Mouse (Mus musculus) lung, postnatal 0 days (tissue): ENCODE measurements around the gene A030014E15Rik. TPM values are rescaled to one million over a fixed set of nuclear protein-coding genes. Genes with fewer than 3 reads are reported as not detected.

ENCODE experiments used
- ATAC-seq: fragments of 200-750 bp; cut with Nextera tagmentation; 2 replicates; pipeline ENCODE4 v1.8.0; 2017; ENCODE audit warnings: moderate library complexity
- DNase-seq: peaks from one replicate; pipeline ENCODE4 v3.0.0-alpha.2; 2016; ENCODE audit warnings: low spot score
- H3K27ac ChIP-seq: fragments of 300-500 bp; sonication (generic); 2 replicates; pipeline ENCODE4 v1.5.1; 2014; ENCODE audit warnings: antibody characterized with exemption, mild to moderate bottlenecking, low read length, mixed read lengths
- H3K27me3 ChIP-seq: fragments of 300-500 bp; sonication (generic); replicated peaks from 2 replicates; pipeline ENCODE4 v1.6.1; 2014; ENCODE audit warnings: low read length, mixed read lengths; ENCODE audit not compliant: insufficient read depth
- H3K36me3 ChIP-seq: fragments of 300-500 bp; sonication (generic); 2 replicates; pipeline ENCODE4 v1.6.1; 2014; ENCODE audit warnings: low read length, mixed read lengths; ENCODE audit not compliant: insufficient read depth
- H3K4me1 ChIP-seq: fragments of 300-500 bp; sonication (generic); 2 replicates; pipeline ENCODE4 v1.6.1; 2014; ENCODE audit warnings: antibody characterized with exemption, low read depth, low read length, mixed read lengths; ENCODE audit not compliant: insufficient read depth
- H3K4me2 ChIP-seq: fragments of 300-500 bp; sonication (generic); replicated peaks from 2 replicates; pipeline ENCODE4 v1.6.1; 2014; ENCODE audit warnings: low read depth, mild to moderate bottlenecking, low read length, moderate library complexity, mixed read lengths
- H3K4me3 ChIP-seq: fragments of 300-500 bp; sonication (generic); 2 replicates; pipeline ENCODE4 v1.5.1; 2014; ENCODE audit warnings: low read depth, low read length
- H3K9ac ChIP-seq: fragments of 300-500 bp; sonication (generic); replicated peaks from 2 replicates; pipeline ENCODE4 v1.6.1; 2014; ENCODE audit warnings: low read depth, mild to moderate bottlenecking
- H3K9me3 ChIP-seq: fragments of 300-500 bp; sonication (generic); 2 replicates; pipeline ENCODE4 v1.6.1; 2016; ENCODE audit warnings: low read length, mixed read lengths
- CTCF ChIP-seq: IDR thresholded peaks from 2 replicates; pipeline ENCODE4 v1.5.1; 2016; ENCODE audit warnings: antibody characterized with exemption, mild to moderate bottlenecking
- EP300 ChIP-seq: IDR thresholded peaks from 2 replicates; pipeline ENCODE4 v1.6.1; 2016; ENCODE audit warnings: antibody characterized with exemption, mild to moderate bottlenecking, control low read depth
- whole genome bisulfite sequencing: fragments of 180-500 bp; shearing (Covaris S2); extraction: QIAGEN DNeasy Blood & Tissue Kit; methylation state at CpG from one replicate; pipeline ENCODE4 v1.1.7; 2014; 5-methylcytosine and 5-hydroxymethylcytosine counted together
- polyA plus RNA-seq: library from polyadenylated mRNA; unstranded; fragments of >200 nt; fragmentation: Nextera tagmentation; extraction: Ambion mirVana; gene quantifications from 2 replicates; pipeline ENCODE4 v1.2.1, GENCODE M21; 2015

Gene A030014E15Rik
- not detected in 2 replicates for polyA plus RNA-seq

GRCm38 (mm10) chr1:82924650-82925049, at the start of gene A030014E15Rik:
A030014E15Rik (plus strand) TSS chr1:82924917.
- 61% methylated on average over 6 of the region's 6 CpGs for WGBS
- no peaks in the 10 kb centered on the region for H3K27me3 ChIP-seq
- DNase-seq (peak; percentile 14), ATAC-seq (peak; percentile 50; the same call in 1 of the 2 replicates)
- no peak within 1 kb of the TSS for H3K27ac ChIP-seq
- H3K9me3 ChIP-seq, result no peaks in the 10 kb centered on the region
- no peak; the same call in 1 of the 2 replicates for TF ChIP-seq CTCF
- TF ChIP-seq EP300, result no peak
- H3K9ac ChIP-seq, result no peak within 1 kb of the TSS
- no peak within 1 kb of the TSS for H3K4me3 ChIP-seq
- no peaks in the 10 kb centered on the region for H3K4me1 ChIP-seq
- H3K36me3 ChIP-seq, result no peaks in the 10 kb centered on the region
- no peak within 1 kb of the TSS for H3K4me2 ChIP-seq

- TF ChIP-seq EP300, result no peak
- no peak for TF ChIP-seq CTCF
- 73% methylated on average over 2 of the region's 2 CpGs for whole genome bisulfite sequencing
- Histone ChIP-seq H3K4me3 (no peak overlapping the region), H3K9me3 (no peaks in the 10 kb centered on the region), H3K9ac (no peak overlapping the region), H3K4me2 (no peak overlapping the region), H3K36me3 (peaks cover 10% of the 10 kb centered on the region), H3K4me1 (no peaks in the 10 kb centered on the region), H3K27me3 (no peaks in the 10 kb centered on the region), H3K27ac (no peak overlapping the region)
- ATAC-seq (no peak), DNase-seq (no peak)
Measured at GRCm38 (mm10) chr1:82879172-82879571, 45.5 kb upstream of the A030014E15Rik start.

GRCm38 (mm10) chr1:82880196-82880595, 44.5 kb upstream of the A030014E15Rik start:
- ATAC-seq, result no peak
- Histone ChIP-seq H3K27me3 (no peaks in the 10 kb centered on the region), H3K4me1 (no peaks in the 10 kb centered on the region), H3K9ac (no peak overlapping the region), H3K36me3 (peaks cover 13% of the 10 kb centered on the region), H3K4me2 (no peak overlapping the region), H3K27ac (no peak overlapping the region), H3K4me3 (no peak overlapping the region), H3K9me3 (no peaks in the 10 kb centered on the region)
- no peak for DNase-seq
- 89% methylated on average over 8 of the region's 8 CpGs for WGBS
- no peak for TF ChIP-seq EP300
- TF ChIP-seq CTCF, result no peak

DNA sequence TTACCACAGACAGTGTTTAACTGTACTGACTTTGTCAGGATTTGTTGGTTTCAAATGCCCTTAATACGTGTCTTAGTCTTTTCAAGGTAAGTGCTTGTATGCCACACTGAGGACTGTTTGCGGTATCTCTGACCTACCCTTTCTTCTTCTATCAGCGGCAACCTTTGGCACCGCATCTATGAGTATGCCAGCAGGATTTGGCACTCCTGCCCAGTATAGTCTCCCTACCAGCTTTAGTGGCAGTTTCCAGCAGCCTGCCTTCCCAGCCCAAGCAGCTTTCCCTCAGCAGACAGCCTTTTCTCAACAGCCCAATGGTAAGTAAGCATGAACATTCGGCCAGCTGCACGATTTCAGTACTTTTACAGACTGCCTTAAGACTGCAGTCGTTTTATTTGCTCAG, 31.4 kb upstream of the A030014E15Rik start:
- Histone ChIP-seq H3K4me2 (no peak overlapping the region), H3K27ac (no peak overlapping the region), H3K9ac (no peak overlapping the region), H3K4me3 (no peak overlapping the region), H3K9me3 (no peaks in the 10 kb centered on the region), H3K36me3 (peaks cover 7% of the 10 kb centered on the region; the same call in 1 of the 2 replicates), H3K27me3 (no peaks in the 10 kb centered on the region), H3K4me1 (no peaks in the 10 kb centered on the region)
- DNase-seq (no peak), ATAC-seq (no peak)
- 91% methylated on average over 7 of the region's 7 CpGs for WGBS
- TF ChIP-seq CTCF (no peak), EP300 (no peak)

- H3K4me1 ChIP-seq, result no peaks in the 10 kb centered on the region
- no peak overlapping the region for H3K27ac ChIP-seq
- no peaks in the 10 kb centered on the region for H3K27me3 ChIP-seq
- DNase-seq (no peak), ATAC-seq (no peak)
- TF ChIP-seq EP300 (no peak), CTCF (no peak)
- H3K9ac ChIP-seq, result no peak overlapping the region
- 96% methylated on average over 1 of the region's 1 CpGs for WGBS
- H3K9me3 ChIP-seq, result no peaks in the 10 kb centered on the region
- no peak overlapping the region for H3K4me2 ChIP-seq
- H3K36me3 ChIP-seq, result peaks cover 10% of the 10 kb centered on the region; the same call in 1 of the 2 replicates
- no peak overlapping the region for H3K4me3 ChIP-seq
Measured at GRCm38 (mm10) chr1:82900567-82900966, 24.1 kb upstream of the A030014E15Rik start.

- Histone ChIP-seq H3K9me3 (no peaks in the 10 kb centered on the region), H3K4me1 (no peaks in the 10 kb centered on the region), H3K9ac (no peak overlapping the region), H3K27ac (no peak overlapping the region), H3K4me3 (no peak overlapping the region), H3K27me3 (no peaks in the 10 kb centered on the region), H3K4me2 (no peak overlapping the region), H3K36me3 (peaks cover 10% of the 10 kb centered on the region; the same call in 1 of the 2 replicates)
- 96% methylated on average over 3 of the region's 3 CpGs for WGBS
- no peak for ATAC-seq
- no peak for TF ChIP-seq EP300
- no peak for TF ChIP-seq CTCF
- DNase-seq, result no peak
Measured at GRCm38 (mm10) chr1:82901201-82901600, 23.5 kb upstream of the A030014E15Rik start.

DNA sequence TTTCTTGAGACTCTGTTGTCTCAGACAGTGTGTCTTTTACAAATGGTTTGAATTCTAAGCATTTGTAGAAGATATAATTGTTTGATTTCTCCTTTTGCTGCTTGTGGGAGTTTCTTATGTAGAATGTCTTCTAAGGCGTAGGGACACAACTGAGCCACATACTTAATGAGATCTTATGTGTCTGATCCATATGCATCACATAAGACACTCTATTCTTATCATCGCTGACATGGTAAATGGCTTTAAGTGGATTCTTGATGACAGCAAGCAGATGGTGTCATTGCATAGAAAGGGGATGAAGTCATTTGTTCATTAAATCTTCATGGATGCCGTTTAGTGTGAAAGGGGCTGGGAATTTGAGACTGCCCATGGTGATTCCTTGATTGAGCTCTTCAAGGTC, 18.8 kb upstream of the A030014E15Rik start:
- DNase-seq (no peak), ATAC-seq (no peak)
- Histone ChIP-seq H3K36me3 (0 out of 2 replicates have a peak, but pooled peaks cover 6% of the 10 kb centered on the region), H3K4me3 (no peak overlapping the region), H3K4me2 (no peak overlapping the region), H3K4me1 (no peaks in the 10 kb centered on the region), H3K27ac (no peak overlapping the region), H3K27me3 (no peaks in the 10 kb centered on the region), H3K9ac (no peak overlapping the region), H3K9me3 (no peaks in the 10 kb centered on the region)
- TF ChIP-seq CTCF (no peak), EP300 (no peak)
- WGBS, result 76% methylated on average over 3 of the region's 3 CpGs
